Mouse (Mus musculus) thymus, adult 2 months (tissue): ENCODE measurements around the gene Zfp445. TPM values are rescaled to one million over a fixed set of nuclear protein-coding genes. Genes with fewer than 3 reads are reported as not detected.

Experiments used
- DNase-seq: peaks from one replicate; pipeline ENCODE4 v3.0.0; 2021
- H3K27ac ChIP-seq: fragments of 200-500 bp; 2 replicates; pipeline ENCODE4 v1.5.1; 2012; ENCODE audit warnings: low read length, control low read depth; ENCODE audit not compliant: control insufficient read depth, insufficient read depth
- H3K27me3 ChIP-seq: fragments of 200-500 bp; 2 replicates; pipeline ENCODE4 v1.6.1; 2012; ENCODE audit warnings: mild to moderate bottlenecking, low read length, moderate library complexity, mixed read lengths; ENCODE audit not compliant: control insufficient read depth, insufficient read depth
- H3K36me3 ChIP-seq: fragments of 200-500 bp; 2 replicates; pipeline ENCODE4 v1.6.1; 2012; ENCODE audit warnings: mild to moderate bottlenecking, low read length, moderate library complexity; ENCODE audit not compliant: control insufficient read depth, insufficient read depth
- H3K4me1 ChIP-seq: fragments of 200-500 bp; replicated peaks from 2 replicates; pipeline ENCODE4 v1.6.1; 2012; ENCODE audit warnings: low read length; ENCODE audit not compliant: control insufficient read depth, insufficient read depth
- H3K4me3 ChIP-seq: fragments of 200-500 bp; 2 replicates; pipeline ENCODE4 v1.5.1; 2012; ENCODE audit warnings: mild to moderate bottlenecking, low read length, control low read depth, moderate library complexity; ENCODE audit not compliant: control insufficient read depth, insufficient read depth
- CTCF ChIP-seq: fragments of 200-500 bp; IDR thresholded peaks from 2 replicates; pipeline ENCODE4 v1.5.1; 2012; ENCODE audit warnings: mild to moderate bottlenecking, control low read depth, low read length, moderate library complexity, borderline replicate concordance; ENCODE audit not compliant: control insufficient read depth, poor library complexity, insufficient read depth; ENCODE audit errors: extremely low read depth
- POLR2A ChIP-seq: fragments of 200-500 bp; IDR thresholded peaks from 2 replicates; pipeline ENCODE4 v1.6.1; 2012; ENCODE audit warnings: mild to moderate bottlenecking, low read length, control low read depth, moderate library complexity; ENCODE audit not compliant: control insufficient read depth, poor library complexity, insufficient read depth; ENCODE audit errors: extremely low read depth
- WGBS: fragments of 180-500 bp; shearing (Covaris S2); methylation state at CpG from one replicate; pipeline ENCODE4 v1.1.7; 2018; 5-methylcytosine and 5-hydroxymethylcytosine counted together
- polyA plus RNA-seq: library from polyadenylated mRNA; depleted of rRNA; stranded (reverse); fragments of >200 nt; gene quantifications from 2 replicates; pipeline ENCODE4 v1.2.3, GENCODE M21; 2012

The Zfp445 gene
- polyA plus RNA-seq, 1 experiment, result 56.2 TPM

GRCm38 (mm10) chr9:122874653-122875052 lies 8.8 kb upstream of the Zfp445 start:
- TF ChIP-seq POLR2A (no peak), CTCF (no peak)
- WGBS, result 85% methylated on average over 1 of the region's 1 CpGs
- no peak for DNase-seq
- Histone ChIP-seq H3K4me3 (no peak overlapping the region), H3K27ac (no peak overlapping the region), H3K36me3 (no peaks in the 10 kb centered on the region), H3K27me3 (no peaks in the 10 kb centered on the region), H3K4me1 (no peaks in the 10 kb centered on the region)

DNA sequence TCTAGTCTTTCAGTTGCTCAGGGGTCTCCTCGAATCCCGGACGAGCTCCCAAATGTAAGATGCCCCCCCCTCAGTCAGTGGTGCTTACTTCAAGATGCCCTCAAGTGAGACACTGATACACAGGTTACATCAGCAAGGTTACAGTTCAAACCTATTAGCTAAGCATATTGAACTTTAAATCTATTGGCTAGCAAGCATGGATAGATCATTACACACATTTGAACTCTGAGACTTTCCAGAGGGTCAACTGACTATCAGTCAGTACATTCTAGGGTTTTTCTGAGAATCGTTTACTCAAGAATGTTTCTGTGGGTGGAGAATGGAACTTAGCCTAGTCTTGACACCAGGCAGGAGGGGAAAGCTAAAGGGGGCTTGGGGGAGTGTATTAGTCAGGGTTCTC lies 6.8 kb upstream of the Zfp445 start:
- WGBS, result 91% methylated on average over 4 of the region's 4 CpGs
- no peak for TF ChIP-seq CTCF
- TF ChIP-seq POLR2A, result no peak
- Histone ChIP-seq H3K4me3 (no peak overlapping the region), H3K36me3 (no peaks in the 10 kb centered on the region), H3K27me3 (no peaks in the 10 kb centered on the region), H3K27ac (no peak overlapping the region), H3K4me1 (no peaks in the 10 kb centered on the region)
- DNase-seq, result no peak

- no peaks in the 10 kb centered on the region for H3K4me1 ChIP-seq
- WGBS, result 91% methylated on average over 4 of the region's 4 CpGs
- peaks cover 9% of the 10 kb centered on the region for H3K36me3 ChIP-seq
- no peak overlapping the region for H3K27ac ChIP-seq
- no peak for TF ChIP-seq CTCF
- no peak for TF ChIP-seq POLR2A
- H3K27me3 ChIP-seq, result no peaks in the 10 kb centered on the region
- no peak overlapping the region for H3K4me3 ChIP-seq
- no peak for DNase-seq
Measured at GRCm38 (mm10) chr9:122866192-122866591, 386 bp upstream of the Zfp445 start.

DNA sequence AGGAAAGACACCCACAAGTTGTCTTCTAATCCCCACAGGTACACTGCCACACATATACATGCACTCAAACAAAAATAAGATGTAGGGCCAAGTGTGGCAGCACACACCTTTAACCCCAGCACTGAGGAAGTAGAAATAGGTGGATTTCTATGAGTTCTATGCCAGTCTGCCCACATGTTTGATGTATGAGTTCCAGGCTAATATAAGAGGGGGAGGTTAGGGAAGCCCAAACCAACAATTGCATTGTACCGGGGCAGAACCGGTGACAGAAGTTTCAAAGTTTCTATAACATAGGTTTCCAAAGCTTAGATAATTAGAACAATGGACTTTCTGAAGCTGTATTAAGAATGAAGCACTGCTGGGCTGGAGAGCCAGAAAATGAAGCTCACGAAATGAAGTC lies 958 bp downstream of the Zfp445 start:
- Histone ChIP-seq H3K4me1 (no peaks in the 10 kb centered on the region), H3K4me3 (no peak overlapping the region), H3K27me3 (no peaks in the 10 kb centered on the region), H3K27ac (no peak overlapping the region), H3K36me3 (peaks cover 22% of the 10 kb centered on the region)
- DNase-seq, result no peak
- 69% methylated on average over 3 of the region's 3 CpGs for WGBS
- no peak for TF ChIP-seq CTCF
- no peak for TF ChIP-seq POLR2A

DNA sequence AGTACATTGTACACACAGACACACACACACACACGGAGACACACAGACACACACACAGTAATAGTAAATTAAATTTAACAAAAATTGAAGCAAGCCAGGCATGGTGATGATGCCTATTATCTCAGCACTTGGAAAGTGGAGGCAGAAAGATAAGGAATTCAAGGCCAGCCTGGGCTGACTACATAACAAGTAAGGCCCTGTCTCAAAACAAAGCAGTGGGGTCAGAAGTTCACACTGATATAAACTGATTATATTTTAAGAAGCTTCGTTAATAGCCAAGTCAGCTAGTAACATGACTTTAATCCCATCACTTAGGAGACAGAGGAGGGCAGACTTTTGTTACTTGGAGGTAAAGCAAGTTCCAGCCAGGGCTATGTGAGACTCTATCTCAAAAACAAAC lies 2.1 kb downstream of the Zfp445 start:
- no peak overlapping the region for H3K4me3 ChIP-seq
- WGBS, result 96% methylated on average over 2 of the region's 2 CpGs
- H3K27ac ChIP-seq, result no peak overlapping the region
- DNase-seq, result no peak
- no peaks in the 10 kb centered on the region for H3K27me3 ChIP-seq
- no peak for TF ChIP-seq CTCF
- no peak for TF ChIP-seq POLR2A
- no peaks in the 10 kb centered on the region for H3K4me1 ChIP-seq
- peaks cover 33% of the 10 kb centered on the region for H3K36me3 ChIP-seq

GRCm38 (mm10) chr9:122860752-122861151 lies 5.1 kb downstream of the Zfp445 start:
- Histone ChIP-seq H3K4me1 (no peaks in the 10 kb centered on the region), H3K36me3 (peaks cover 61% of the 10 kb centered on the region), H3K27ac (no peak overlapping the region), H3K4me3 (no peak overlapping the region), H3K27me3 (no peaks in the 10 kb centered on the region)
- TF ChIP-seq POLR2A (no peak), CTCF (no peak)
- no peak for DNase-seq

GRCm38 (mm10) chr9:122856716-122857115 lies 9.1 kb downstream of the Zfp445 start:
- no peaks in the 10 kb centered on the region for H3K4me1 ChIP-seq
- no peak overlapping the region for H3K27ac ChIP-seq
- peaks cover 94% of the 10 kb centered on the region for H3K36me3 ChIP-seq
- H3K27me3 ChIP-seq, result no peaks in the 10 kb centered on the region
- TF ChIP-seq CTCF (no peak), POLR2A (no peak)
- no peak for DNase-seq
- no peak overlapping the region for H3K4me3 ChIP-seq
- WGBS, result 98% methylated on average over 3 of the region's 3 CpGs
